Mouse (Mus musculus) intestine, postnatal 0 days (tissue): ENCODE measurements at regions not wholly inside any gene's neighbourhood (a gene's known extent, or its start where the extent isn't known, plus 50 kb on each side); places are given as distances from the start of the nearest gene placed in this dataset.

Source experiments
- ATAC-seq: fragments of 200-750 bp; cut with Nextera tagmentation; 2 replicates; pipeline ENCODE4 v1.8.0; 2017; ENCODE audit warnings: mild to moderate bottlenecking, moderate TSS enrichment, moderate library complexity
- H3K27ac ChIP-seq: fragments of 300-500 bp; sonication (generic); 2 replicates; pipeline ENCODE4 v1.5.1; 2014; ENCODE audit warnings: mild to moderate bottlenecking, low read depth, low read length, moderate library complexity
- H3K27me3 ChIP-seq: fragments of 300-500 bp; sonication (generic); replicated peaks from 2 replicates; pipeline ENCODE4 v1.6.1; 2014; ENCODE audit warnings: low read length, mixed read lengths; ENCODE audit not compliant: control insufficient read depth, insufficient read depth
- H3K36me3 ChIP-seq: fragments of 300-500 bp; sonication (generic); 2 replicates; pipeline ENCODE4 v1.6.1; 2014; ENCODE audit warnings: mild to moderate bottlenecking, moderate library complexity; ENCODE audit not compliant: control insufficient read depth, insufficient read depth
- H3K4me1 ChIP-seq: fragments of 300-500 bp; sonication (generic); replicated peaks from 2 replicates; pipeline ENCODE4 v1.6.1; 2014; ENCODE audit warnings: antibody characterized with exemption, low read length, mixed read lengths; ENCODE audit not compliant: control insufficient read depth, insufficient read depth
- H3K4me2 ChIP-seq: fragments of 300-500 bp; sonication (generic); replicated peaks from 2 replicates; pipeline ENCODE4 v1.6.1; 2014; ENCODE audit warnings: low read depth, mild to moderate bottlenecking, moderate library complexity
- H3K4me3 ChIP-seq: fragments of 300-500 bp; sonication (generic); 2 replicates; pipeline ENCODE4 v1.5.1; 2014; ENCODE audit warnings: low read depth, low read length
- H3K9ac ChIP-seq: fragments of 300-500 bp; sonication (generic); 2 replicates; pipeline ENCODE4 v1.6.1; 2014; ENCODE audit warnings: mild to moderate bottlenecking, low read depth, low read length
- H3K9me3 ChIP-seq: fragments of 300-500 bp; sonication (generic); 2 replicates; pipeline ENCODE4 v1.6.1; 2016; ENCODE audit warnings: mixed run types; ENCODE audit not compliant: control insufficient read depth
- CTCF ChIP-seq: sonication (generic); IDR thresholded peaks from 2 replicates; pipeline ENCODE4 v1.5.1; 2016; ENCODE audit warnings: low read depth, mild to moderate bottlenecking, control low read depth, antibody characterized with exemption, moderate library complexity
- WGBS: fragments of 180-500 bp; shearing (Covaris S2); extraction: QIAGEN DNeasy Blood & Tissue Kit; methylation state at CpG from one replicate; pipeline ENCODE4 v1.1.7; 2014; 5-methylcytosine and 5-hydroxymethylcytosine counted together

- Histone ChIP-seq H3K4me3 (no peak overlapping the region), H3K4me1 (no peaks in the 10 kb centered on the region), H3K27me3 (no peaks in the 10 kb centered on the region), H3K27ac (no peak overlapping the region), H3K9me3 (no peaks in the 10 kb centered on the region), H3K4me2 (no peak overlapping the region), H3K36me3 (no peaks in the 10 kb centered on the region), H3K9ac (no peak overlapping the region)
- ATAC-seq, result no peak
- WGBS, result 34% methylated on average over 3 of the region's 3 CpGs
- peak; percentile 73 for TF ChIP-seq CTCF
Observed at GRCm38 (mm10) chr10:102735207-102735606, 223.2 kb downstream of the Rassf9 start.

GRCm38 (mm10) chr10:102732420-102732819 lies 220.4 kb downstream of the Rassf9 start:
- Histone ChIP-seq H3K4me1 (no peaks in the 10 kb centered on the region), H3K4me2 (no peak overlapping the region), H3K27ac (no peak overlapping the region), H3K9ac (no peak overlapping the region), H3K9me3 (no peaks in the 10 kb centered on the region), H3K27me3 (no peaks in the 10 kb centered on the region), H3K36me3 (no peaks in the 10 kb centered on the region), H3K4me3 (no peak overlapping the region)
- 82% methylated on average over 6 of the region's 6 CpGs for WGBS
- ATAC-seq, result no peak
- no peak for TF ChIP-seq CTCF

GRCm38 (mm10) chr10:102712263-102712662 lies 200.2 kb downstream of the Rassf9 start:
- no peaks in the 10 kb centered on the region for H3K9me3 ChIP-seq
- H3K4me1 ChIP-seq, result no peaks in the 10 kb centered on the region
- H3K27me3 ChIP-seq, result no peaks in the 10 kb centered on the region
- no peak overlapping the region for H3K27ac ChIP-seq
- no peak overlapping the region for H3K9ac ChIP-seq
- no peak for TF ChIP-seq CTCF
- WGBS, result 75% methylated on average over 2 of the region's 2 CpGs
- no peak overlapping the region for H3K4me2 ChIP-seq
- no peak for ATAC-seq
- no peak overlapping the region for H3K4me3 ChIP-seq
- no peaks in the 10 kb centered on the region for H3K36me3 ChIP-seq

- Histone ChIP-seq H3K27ac (no peak overlapping the region), H3K9me3 (no peaks in the 10 kb centered on the region), H3K27me3 (no peaks in the 10 kb centered on the region), H3K4me2 (no peak overlapping the region), H3K9ac (no peak overlapping the region), H3K36me3 (no peaks in the 10 kb centered on the region), H3K4me1 (no peaks in the 10 kb centered on the region), H3K4me3 (no peak overlapping the region)
- ATAC-seq, result no peak
- TF ChIP-seq CTCF, result no peak
- whole genome bisulfite sequencing, result 90% methylated on average over 3 of the region's 3 CpGs
Observed at GRCm38 (mm10) chr10:102705848-102706247, 193.8 kb downstream of the Rassf9 start.

GRCm38 (mm10) chr10:102694810-102695209 lies 182.8 kb downstream of the Rassf9 start:
- H3K27ac ChIP-seq, result no peak overlapping the region
- TF ChIP-seq CTCF, result no peak
- no peaks in the 10 kb centered on the region for H3K4me1 ChIP-seq
- no peak for ATAC-seq
- no peaks in the 10 kb centered on the region for H3K9me3 ChIP-seq
- no peak overlapping the region for H3K4me3 ChIP-seq
- no peak overlapping the region for H3K9ac ChIP-seq
- no peaks in the 10 kb centered on the region for H3K27me3 ChIP-seq
- no peaks in the 10 kb centered on the region for H3K36me3 ChIP-seq
- H3K4me2 ChIP-seq, result no peak overlapping the region
- WGBS, result 85% methylated on average over 2 of the region's 2 CpGs

- no peak overlapping the region for H3K27ac ChIP-seq
- no peak for ATAC-seq
- no peak for TF ChIP-seq CTCF
- H3K4me3 ChIP-seq, result no peak overlapping the region
- no peaks in the 10 kb centered on the region for H3K36me3 ChIP-seq
- no peak overlapping the region for H3K9ac ChIP-seq
- no peaks in the 10 kb centered on the region for H3K27me3 ChIP-seq
- H3K4me2 ChIP-seq, result no peak overlapping the region
- WGBS, result 73% methylated on average over 1 of the region's 1 CpGs
- no peaks in the 10 kb centered on the region for H3K4me1 ChIP-seq
- no peaks in the 10 kb centered on the region for H3K9me3 ChIP-seq
Observed at GRCm38 (mm10) chr10:102689966-102690365, 177.9 kb downstream of the Rassf9 start.
